Mouse (Mus musculus) midbrain, embryonic 13.5 days (tissue): ENCODE measurements around the gene Lgals9. TPM values are rescaled to one million over a fixed set of nuclear protein-coding genes. Genes with fewer than 3 reads are reported as not detected.
A peak's percentile ranks its signal among the peaks of the same experiment; 100 is the strongest.

Experiments
- ATAC-seq: fragments of 200-750 bp; cut with Nextera tagmentation; 2 replicates; pipeline ENCODE4 v1.8.0; 2017; ENCODE audit warnings: mild to moderate bottlenecking, moderate TSS enrichment, moderate library complexity
- H3K27ac ChIP-seq: fragments of 300-500 bp; sonication (generic); 2 replicates; pipeline ENCODE4 v1.5.1; 2015; ENCODE audit warnings: inconsistent platforms, mild to moderate bottlenecking, moderate library complexity
- H3K27me3 ChIP-seq: fragments of 300-500 bp; sonication (generic); 2 replicates; pipeline ENCODE4 v1.6.1; 2015; ENCODE audit warnings: mild to moderate bottlenecking, inconsistent platforms
- H3K36me3 ChIP-seq: fragments of 300-500 bp; sonication (generic); 2 replicates; pipeline ENCODE4 v1.6.1; 2015; ENCODE audit warnings: mild to moderate bottlenecking, inconsistent platforms
- H3K4me1 ChIP-seq: fragments of 300-500 bp; sonication (generic); replicated peaks from 2 replicates; pipeline ENCODE4 v1.6.1; 2015; ENCODE audit warnings: inconsistent platforms
- H3K4me2 ChIP-seq: fragments of 300-500 bp; sonication (generic); replicated peaks from 2 replicates; pipeline ENCODE4 v1.6.1; 2015; ENCODE audit warnings: moderate library complexity, mild to moderate bottlenecking, inconsistent platforms
- H3K4me3 ChIP-seq: fragments of 300-500 bp; sonication (generic); replicated peaks from 2 replicates; pipeline ENCODE4 v1.5.1; 2015; ENCODE audit warnings: mild to moderate bottlenecking, inconsistent platforms
- H3K9ac ChIP-seq: fragments of 300-500 bp; sonication (generic); replicated peaks from 2 replicates; pipeline ENCODE4 v1.6.1; 2015; ENCODE audit warnings: mild to moderate bottlenecking, inconsistent platforms
- H3K9me3 ChIP-seq: fragments of 300-500 bp; sonication (generic); 2 replicates; pipeline ENCODE4 v1.6.1; 2016; ENCODE audit warnings: mild to moderate bottlenecking, inconsistent platforms
- WGBS: fragments of 180-500 bp; shearing (Covaris S2); methylation state at CpG from one replicate; pipeline ENCODE4 v1.1.7; 2015; 5-methylcytosine and 5-hydroxymethylcytosine counted together
- polyA plus RNA-seq: library from polyadenylated mRNA; unstranded; fragments of >200 nt; fragmentation: Nextera tagmentation; extraction: Ambion mirVana; gene quantifications from 2 replicates; pipeline ENCODE4 v1.2.1, GENCODE M21; 2015

Gene Lgals9
- 4.2 and 4.7 TPM in 2 replicates for polyA plus RNA-seq

DNA sequence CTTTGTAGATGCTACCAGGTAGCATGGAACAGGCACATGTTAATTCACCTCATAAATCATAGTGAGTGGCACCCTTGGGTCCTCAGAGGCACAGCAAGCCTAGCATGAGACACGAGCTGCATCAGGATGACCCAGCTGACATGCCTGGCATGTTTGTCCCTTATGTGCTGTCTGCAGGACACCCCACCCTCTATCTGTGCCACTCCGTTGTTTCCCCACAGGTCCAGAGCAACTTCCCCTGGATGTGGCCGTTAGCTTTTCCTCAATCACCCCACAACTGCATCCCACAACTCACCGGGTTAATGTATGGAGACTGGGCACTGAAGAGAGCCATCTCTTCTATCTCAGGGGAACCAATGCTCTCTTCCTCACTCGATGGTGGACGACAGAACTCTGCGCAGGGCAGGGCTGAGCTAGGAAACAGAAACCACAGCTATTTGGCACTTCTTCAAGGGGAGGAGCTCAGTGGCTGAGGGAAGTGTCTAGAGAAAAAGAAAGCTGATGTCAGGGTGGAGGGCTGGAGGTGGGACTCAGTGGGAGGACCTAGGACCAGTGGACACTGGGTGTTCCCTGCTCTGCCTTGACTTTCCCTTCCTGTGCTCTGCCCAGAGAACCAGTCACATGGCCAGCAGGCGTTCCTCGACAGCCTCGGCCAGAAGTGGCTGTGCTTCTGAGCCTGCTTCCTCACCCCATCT lies at the start of gene Lgals9:
Gene Lgals9, minus strand, starts transcription at position 464 of the 695 bp plus-strand sequence.
- no peak for ATAC-seq
- H3K4me2 ChIP-seq: no peak within 1 kb of the TSS
- no peak within 1 kb of the TSS for H3K4me3 ChIP-seq
- no peak within 1 kb of the TSS for H3K9ac ChIP-seq
- H3K27me3 ChIP-seq: no peaks in the 10 kb centered on the region
- no peaks in the 10 kb centered on the region for H3K4me1 ChIP-seq
- H3K36me3 ChIP-seq: no peaks in the 10 kb centered on the region
- H3K27ac ChIP-seq: no peak within 1 kb of the TSS
- H3K9me3 ChIP-seq: no peaks in the 10 kb centered on the region
- 91% methylated on average over 10 of the region's 10 CpGs for WGBS

GRCm38 (mm10) chr11:79033636-79034035 lies 48.9 kb upstream of the Lgals9 start:
- WGBS: 92% methylated on average over 11 of the region's 11 CpGs
- Histone ChIP-seq H3K4me3 (no peak overlapping the region), H3K4me1 (peaks cover 7% of the 10 kb centered on the region), H3K27me3 (no peaks in the 10 kb centered on the region), H3K9ac (no peak overlapping the region; the same call in 1 of the 2 replicates), H3K27ac (no peak overlapping the region), H3K4me2 (no peak overlapping the region), H3K36me3 (0 out of 2 replicates have a peak, but pooled peaks cover 3% of the 10 kb centered on the region), H3K9me3 (no peaks in the 10 kb centered on the region)
- ATAC-seq: no peak

DNA sequence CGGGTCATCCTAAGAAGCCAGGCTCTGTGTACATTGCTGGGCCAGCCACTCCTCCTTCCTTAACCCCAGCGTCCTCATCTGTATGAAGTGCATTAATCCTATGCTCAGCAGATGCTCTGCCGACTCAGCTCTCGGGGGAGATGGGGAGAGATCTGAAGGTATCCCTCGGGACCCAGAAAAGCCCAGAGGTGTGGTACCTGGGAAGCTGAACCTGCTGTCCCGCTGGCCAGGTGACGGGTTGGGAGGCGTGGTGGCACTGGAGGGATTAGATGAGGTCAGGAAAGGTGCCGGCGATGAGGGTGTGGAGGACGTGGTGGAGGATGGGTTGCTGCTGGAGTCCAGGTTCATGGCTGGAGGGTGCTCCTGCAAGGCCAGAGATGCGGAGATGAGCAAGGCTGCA lies 48.3 kb upstream of the Lgals9 start:
- H3K4me2 ChIP-seq: no peak overlapping the region
- peaks cover 7% of the 10 kb centered on the region for H3K4me1 ChIP-seq
- no peaks in the 10 kb centered on the region for H3K9me3 ChIP-seq
- no peak overlapping the region for H3K9ac ChIP-seq
- 0 out of 2 replicates have a peak, but pooled peaks cover 3% of the 10 kb centered on the region for H3K36me3 ChIP-seq
- no peak overlapping the region for H3K4me3 ChIP-seq
- WGBS: 79% methylated on average over 12 of the region's 12 CpGs
- no peaks in the 10 kb centered on the region for H3K27me3 ChIP-seq
- ATAC-seq: no peak
- H3K27ac ChIP-seq: no peak overlapping the region

DNA sequence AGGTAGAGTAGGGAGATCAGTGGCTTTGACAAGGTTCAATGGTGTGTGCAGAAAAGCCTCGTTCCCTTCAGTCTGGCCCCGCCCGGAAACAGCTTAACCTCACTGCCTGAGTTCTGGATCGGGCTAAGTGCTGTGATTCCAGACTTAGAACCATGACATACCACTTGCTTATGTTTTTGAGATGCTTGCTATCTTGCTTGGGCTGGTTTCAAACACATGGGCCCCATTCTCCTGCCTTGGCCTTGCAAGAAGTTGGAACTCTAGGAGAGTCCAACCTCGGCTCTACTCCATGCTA lies 46.7 kb upstream of the Lgals9 start:
- H3K9ac ChIP-seq: no peak overlapping the region

GRCm38 (mm10) chr11:79030570-79031451 lies 46.1 kb upstream of the Lgals9 start:
- Histone ChIP-seq H3K4me1 (peaks cover 7% of the 10 kb centered on the region), H3K27me3 (no peaks in the 10 kb centered on the region), H3K4me3 (no peak overlapping the region), H3K36me3 (peaks cover 15% of the 10 kb centered on the region; the same call in 1 of the 2 replicates), H3K9ac (no peak overlapping the region), H3K9me3 (no peaks in the 10 kb centered on the region), H3K4me2 (no peak overlapping the region), H3K27ac (no peak overlapping the region)
- ATAC-seq: peak; percentile 72
- 55% methylated on average over 19 of the region's 19 CpGs for WGBS

More for the DNA sequence above, 46.7 kb upstream of the Lgals9 start:
- Histone ChIP-seq H3K36me3 (peaks cover 15% of the 10 kb centered on the region; the same call in 1 of the 2 replicates), H3K4me3 (no peak overlapping the region), H3K4me2 (no peak overlapping the region), H3K4me1 (peaks cover 7% of the 10 kb centered on the region), H3K9me3 (no peaks in the 10 kb centered on the region), H3K27ac (no peak overlapping the region), H3K27me3 (no peaks in the 10 kb centered on the region)
- no peak for ATAC-seq
- WGBS: 76% methylated on average over 5 of the region's 5 CpGs

- Histone ChIP-seq H3K27me3 (no peaks in the 10 kb centered on the region), H3K4me2 (no peak overlapping the region), H3K27ac (no peak overlapping the region), H3K9ac (no peak overlapping the region), H3K36me3 (peaks cover 45% of the 10 kb centered on the region), H3K9me3 (no peaks in the 10 kb centered on the region), H3K4me3 (no peak overlapping the region), H3K4me1 (no peaks in the 10 kb centered on the region)
- 73% methylated on average over 6 of the region's 6 CpGs for whole genome bisulfite sequencing
- no peak for ATAC-seq
These were observed 39.0 kb upstream of the Lgals9 start for GRCm38 (mm10) chr11:79023751-79024150.

GRCm38 (mm10) chr11:79023342-79023741 lies 38.6 kb upstream of the Lgals9 start:
- WGBS: 47% methylated on average over 7 of the region's 7 CpGs
- Histone ChIP-seq H3K4me2 (no peak overlapping the region), H3K9ac (no peak overlapping the region), H3K27ac (no peak overlapping the region), H3K36me3 (peaks cover 45% of the 10 kb centered on the region), H3K4me3 (no peak overlapping the region), H3K27me3 (no peaks in the 10 kb centered on the region), H3K9me3 (no peaks in the 10 kb centered on the region), H3K4me1 (no peaks in the 10 kb centered on the region)
- no peak for ATAC-seq

GRCm38 (mm10) chr11:79022836-79023235 lies 38.1 kb upstream of the Lgals9 start:
- Histone ChIP-seq H3K9me3 (no peaks in the 10 kb centered on the region), H3K4me1 (no peaks in the 10 kb centered on the region), H3K36me3 (peaks cover 45% of the 10 kb centered on the region), H3K4me3 (no peak overlapping the region), H3K27ac (no peak overlapping the region), H3K4me2 (no peak overlapping the region), H3K27me3 (no peaks in the 10 kb centered on the region), H3K9ac (no peak overlapping the region)
- ATAC-seq: no peak
- whole genome bisulfite sequencing: 67% methylated on average over 4 of the region's 4 CpGs

DNA sequence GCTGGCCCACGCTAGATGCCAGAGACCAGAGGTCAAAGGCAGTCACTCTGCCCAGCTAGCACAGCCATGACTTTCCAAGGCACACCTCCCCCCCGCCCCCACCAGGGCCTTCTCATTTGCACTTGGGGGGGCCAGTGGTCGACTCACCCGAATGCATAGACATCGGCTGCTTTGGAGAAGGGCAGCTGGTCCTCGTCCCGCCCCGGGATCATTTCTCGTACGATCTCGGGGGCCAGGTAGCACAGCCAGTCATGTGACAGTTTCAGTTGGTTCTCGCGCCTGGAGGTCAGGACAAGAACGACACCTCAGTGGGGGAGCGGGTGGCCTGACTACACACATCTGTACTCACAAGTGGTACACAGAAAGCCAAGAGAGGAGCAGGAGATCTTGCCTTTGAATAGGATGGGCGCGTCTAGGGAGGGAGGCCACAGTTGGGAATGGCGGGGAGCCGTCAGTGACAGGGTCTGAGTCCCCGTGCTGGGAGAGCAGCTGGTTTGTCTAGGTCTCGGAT lies 35.8 kb upstream of the Lgals9 start:
- Histone ChIP-seq H3K27me3 (no peaks in the 10 kb centered on the region), H3K9me3 (no peaks in the 10 kb centered on the region), H3K4me2 (no peak overlapping the region), H3K4me3 (no peak overlapping the region), H3K27ac (no peak overlapping the region), H3K36me3 (peaks cover 46% of the 10 kb centered on the region), H3K9ac (no peak overlapping the region), H3K4me1 (no peaks in the 10 kb centered on the region)
- WGBS: 90% methylated on average over 21 of the region's 21 CpGs
- no peak for ATAC-seq

DNA sequence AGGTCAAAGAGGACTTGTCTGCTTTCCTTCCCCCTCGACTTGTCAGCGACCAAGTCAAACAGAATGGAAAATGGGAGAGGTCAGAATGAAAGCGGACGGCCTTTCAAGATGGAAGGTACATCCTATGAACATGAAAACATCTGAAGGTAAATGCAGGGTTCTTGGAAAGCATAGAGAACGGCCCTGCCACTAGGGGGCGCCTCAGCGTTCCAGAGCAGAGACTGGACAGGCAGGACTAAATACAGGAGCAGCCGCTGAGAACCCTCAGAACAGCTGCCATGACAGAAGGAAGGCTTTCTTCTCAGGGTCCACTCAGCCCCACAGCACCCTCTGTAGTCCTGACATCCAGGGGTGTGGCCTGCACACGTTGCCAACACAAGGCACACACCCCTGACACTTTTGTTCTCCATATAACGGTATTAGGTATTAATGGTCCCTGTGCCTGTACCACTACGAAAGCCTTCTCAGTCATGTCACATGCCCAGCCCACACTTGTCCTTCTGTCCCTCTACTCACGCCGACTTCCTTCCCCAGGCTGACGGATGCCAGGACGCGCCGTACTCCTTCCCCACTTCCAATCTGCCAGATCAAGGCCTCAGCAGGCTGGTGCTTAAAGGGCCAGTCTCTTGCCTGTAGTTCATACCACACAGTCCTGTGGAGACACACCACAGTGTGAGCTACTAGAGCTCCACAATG lies 35.2 kb upstream of the Lgals9 start:
- Histone ChIP-seq H3K4me3 (no peak overlapping the region), H3K27ac (no peak overlapping the region), H3K9me3 (no peaks in the 10 kb centered on the region), H3K27me3 (no peaks in the 10 kb centered on the region), H3K9ac (no peak overlapping the region), H3K4me1 (no peaks in the 10 kb centered on the region), H3K4me2 (no peak overlapping the region), H3K36me3 (peaks cover 42% of the 10 kb centered on the region)
- WGBS: 86% methylated on average over 17 of the region's 17 CpGs
- no peak for ATAC-seq

GRCm38 (mm10) chr11:79018954-79019704 lies 34.4 kb upstream of the Lgals9 start:
- Histone ChIP-seq H3K4me2 (no peak overlapping the region), H3K27me3 (no peaks in the 10 kb centered on the region), H3K27ac (no peak overlapping the region), H3K36me3 (peaks cover 42% of the 10 kb centered on the region), H3K9me3 (no peaks in the 10 kb centered on the region), H3K4me1 (peaks cover 4% of the 10 kb centered on the region; the same call in 1 of the 2 replicates), H3K9ac (no peak overlapping the region), H3K4me3 (no peak overlapping the region)
- 50% methylated on average over 11 of the region's 11 CpGs for WGBS
- no peak for ATAC-seq
